Comparison of ENCODE assay signal across 28 mouse cellular contexts in genomic region chr3:66744133-66744913, GRCm38 (mm10).
A peak's percentile ranks its signal among the peaks of the same experiment; 100 is the strongest.
DNase-seq lines count a peak whose midpoint lies in the region; ATAC-seq lines count a peak whose summit lies in the region.
"Had no signal": no experiment of that assay in that cellular context is flagged by ENCODE, and none has a peak within 500 bp of the region (broad histone marks: within the 10 kb centered on the region; RNA-seq: fewer than 3 reads in every experiment).

No protein-coding gene starts in this region.

- peaks cover 65% of the 10 kb centered on the region for H3K4me1 ChIP-seq in limb, embryonic 10.5 days
- H3K4me1 ChIP-seq in limb, embryonic 13.5 days = peaks cover 36% of the 10 kb centered on the region
- H3K4me1 ChIP-seq: heart, embryonic 12.5 days; intestine, embryonic 15.5 days had no signal

- 39% methylated on average over 11 of the region's 11 CpGs for WGBS in limb, embryonic 10.5 days
- 18% methylated on average over 11 of the region's 11 CpGs for WGBS in limb, embryonic 13.5 days

- H3K9ac ChIP-seq in limb, embryonic 13.5 days = no peak overlapping the region
- H3K9ac ChIP-seq: embryonic facial prominence, embryonic 13.5 days; forebrain, embryonic 13.5 days; heart, embryonic 12.5 days; heart, embryonic 15.5 days; hindbrain, embryonic 13.5 days; intestine, embryonic 15.5 days had no signal

- no peaks in the 10 kb centered on the region for H3K27me3 ChIP-seq in limb, embryonic 10.5 days (ENCODE audit: low read depth, poor library complexity, severe bottlenecking)
- peaks cover 82% of the 10 kb centered on the region for H3K27me3 ChIP-seq in limb, embryonic 13.5 days
- H3K27me3 ChIP-seq: heart, embryonic 12.5 days; heart, embryonic 15.5 days; intestine, embryonic 15.5 days had no signal

- peak; percentile 80 for DNase-seq in forelimb bud, embryonic 11.5 days (ENCODE audit: low read depth, low spot score)
- peak; percentile 66 for DNase-seq in limb, embryonic 10.5 days (ENCODE audit: low spot score)
- no peak for DNase-seq in gastrocnemius, postnatal 4 days (ENCODE audit: low spot score in 2 of 2)
- no peak for DNase-seq in right cerebral cortex, adult 2 months (ENCODE audit: low spot score in 2 of 2)
- DNase-seq: adrenal gland, adult 2 months; adrenal gland, postnatal 14 days; cerebellum, adult 18-20 months; cerebellum, adult 9-10 months; cerebellum, postnatal 25 days; gastrocnemius, adult 2 months; gastrocnemius, postnatal 14 days; heart, adult 18-20 months; heart, postnatal 10 days; heart, postnatal 36 days had no signal

- H3K4me3 ChIP-seq in limb, embryonic 10.5 days = no peak overlapping the region
- H3K4me3 ChIP-seq in limb, embryonic 13.5 days = no peak overlapping the region
- H3K4me3 ChIP-seq: embryonic facial prominence, embryonic 10.5 days; embryonic facial prominence, embryonic 13.5 days; erythroblast, embryonic 14.5 days; forebrain, embryonic 13.5 days; gastrocnemius, adult 2 months; heart, embryonic 12.5 days; heart, embryonic 15.5 days; hindbrain, embryonic 10.5 days; hindbrain, embryonic 13.5 days; intestine, embryonic 15.5 days had no signal

- peak overlapping the region; percentile 61; the same call in 1 of the 2 replicates for H3K27ac ChIP-seq in limb, embryonic 10.5 days
- no peak overlapping the region for H3K27ac ChIP-seq in limb, embryonic 13.5 days
- H3K27ac ChIP-seq: embryonic facial prominence, embryonic 10.5 days; embryonic facial prominence, embryonic 13.5 days; forebrain, embryonic 13.5 days; gastrocnemius, adult 2 months; heart, embryonic 15.5 days; hindbrain, embryonic 10.5 days; hindbrain, embryonic 13.5 days; intestine, embryonic 15.5 days had no signal

- H3K36me3 ChIP-seq in limb, embryonic 10.5 days = no peaks in the 10 kb centered on the region
- no peaks in the 10 kb centered on the region for H3K36me3 ChIP-seq in limb, embryonic 13.5 days
- H3K36me3 ChIP-seq: embryonic facial prominence, embryonic 10.5 days; embryonic facial prominence, embryonic 13.5 days; heart, embryonic 12.5 days; heart, embryonic 15.5 days; hindbrain, embryonic 10.5 days; hindbrain, embryonic 13.5 days; intestine, embryonic 15.5 days had no signal

- peak; percentile 60 for ATAC-seq in limb, embryonic 13.5 days (ENCODE audit: low FRiP score, low read depth)
- no peak for ATAC-seq in cerebellum, adult (ENCODE audit: insufficient number of reproducible peaks, low FRiP score, low TSS enrichment)
- ATAC-seq: CD4-positive, CD25-positive, alpha-beta regulatory T cell, adult 4 months; forebrain, embryonic 13.5 days; forebrain, embryonic 16.5 days; hindbrain, embryonic 16.5 days; intestine, embryonic 15.5 days had no signal

- H3K9me3 ChIP-seq in limb, embryonic 10.5 days (replicated peaks) = no peaks in the 10 kb centered on the region
- H3K9me3 ChIP-seq in limb, embryonic 13.5 days = no peaks in the 10 kb centered on the region
- H3K9me3 ChIP-seq: embryonic facial prominence, embryonic 10.5 days; embryonic facial prominence, embryonic 13.5 days; forebrain, embryonic 13.5 days; heart, embryonic 12.5 days; heart, embryonic 15.5 days; hindbrain, embryonic 10.5 days; hindbrain, embryonic 13.5 days; intestine, embryonic 15.5 days had no signal

- no peak overlapping the region for H3K4me2 ChIP-seq in limb, embryonic 13.5 days (replicated peaks)
- H3K4me2 ChIP-seq: embryonic facial prominence, embryonic 13.5 days; forebrain, embryonic 13.5 days; heart, embryonic 12.5 days; heart, embryonic 15.5 days; hindbrain, embryonic 13.5 days; intestine, embryonic 15.5 days had no signal

Comparison
In these comparisons a context has a peak if more than half of its experiments do, and no peak if none do; other contexts are left out.
1. DNase-seq: peak in forelimb bud, embryonic 11.5 days (single experiment) and limb, embryonic 10.5 days (single experiment); none in gastrocnemius, postnatal 4 days (0 of 2) and right cerebral cortex, adult 2 months (0 of 2).